ENCODE assay signal across 9 mouse cellular contexts in the genomic region with DNA sequence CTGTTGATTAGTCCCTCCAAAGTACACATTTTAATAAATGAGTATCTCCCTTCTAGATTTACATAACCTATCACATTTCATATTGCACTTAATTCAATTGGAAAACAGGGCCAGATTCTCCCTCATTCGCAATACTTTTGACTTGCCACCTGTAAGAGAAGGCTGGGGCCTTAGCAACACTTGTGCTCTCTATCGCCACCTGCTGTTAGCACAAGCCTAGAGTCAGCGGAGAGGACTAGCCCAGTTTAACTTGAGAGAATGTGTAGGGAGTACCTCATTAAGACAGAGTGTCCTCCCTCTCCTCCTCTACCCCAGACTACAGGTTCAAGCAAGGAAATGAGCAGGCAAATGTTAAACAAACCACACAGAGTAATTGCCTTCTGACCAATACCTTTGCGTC. TPM values are rescaled to one million over a fixed set of nuclear protein-coding genes. Genes with fewer than 3 reads are reported as not detected.
DNase-seq lines count a peak whose midpoint lies in the region; ATAC-seq and TF ChIP-seq lines count a peak whose summit lies in the region.
"Had no signal": no experiment of that assay in that cellular context is flagged by ENCODE, and none has a peak within 500 bp of the region (broad histone marks: within the 10 kb centered on the region; RNA-seq: fewer than 3 reads in every experiment).

No protein-coding gene starts in this region.

- TF ChIP-seq CTCF in lung, embryonic 14.5 days (IDR thresholded peaks at IDR 0.05; ENCODE audit: low read depth), result peak; percentile 90

- intact Hi-C loops in gastrocnemius, postnatal 36 days (cut with DNase I), result loop anchor here (2.0 kb wide), 1 partner anchor 208 kb away; no protein-coding TSS in a partner anchor

- 24% methylated on average over 4 of the region's 4 CpGs for WGBS in lung, embryonic 14.5 days

- peak; percentile 63 to 67 for DNase-seq in B cell, adult 2 months
- peak; percentile 74 to 92 for DNase-seq in adrenal gland, adult (ENCODE audit: inconsistent age in 2 of 2, low spot score in 1 of 2)
- peak; percentile 92 for DNase-seq in embryo, embryonic 10.5 days (ENCODE audit: low spot score)
- DNase-seq in gastrocnemius, postnatal 36 days, result peak; percentile 62 to 79
- DNase-seq in kidney, postnatal 25 days, result peak; percentile 80 to 94
- DNase-seq in lung, embryonic 14.5 days, result peak; percentile 93
- peak; percentile 77 for DNase-seq in ovary, postnatal 36 days (ENCODE audit: low spot score)
- peak; percentile 63 to 88 for DNase-seq in thymus, postnatal 10 days (ENCODE audit: low spot score in 2 of 2)

- no peak overlapping the region for H3K4me2 ChIP-seq in lung, embryonic 14.5 days

- H3K9me3 ChIP-seq in lung, embryonic 14.5 days (ENCODE audit: low read depth, low read length), result no peaks in the 10 kb centered on the region

- no peak overlapping the region for H3K4me3 ChIP-seq in lung, embryonic 14.5 days (ENCODE audit: low read depth, low read length)
- H3K4me3 ChIP-seq: erythroblast, embryonic 14.5 days had no signal

- no peak overlapping the region for H3K9ac ChIP-seq in lung, embryonic 14.5 days

- no peak overlapping the region for H3K27ac ChIP-seq in lung, embryonic 14.5 days (ENCODE audit: low read depth)

- H3K4me1 ChIP-seq in lung, embryonic 14.5 days (ENCODE audit: insufficient read depth), result peaks cover 20% of the 10 kb centered on the region

- no peaks in the 10 kb centered on the region for H3K27me3 ChIP-seq in lung, embryonic 14.5 days (ENCODE audit: insufficient read depth, low read length)

- ATAC-seq in lung, embryonic 14.5 days (ENCODE audit: insufficient read depth), result no peak

- H3K36me3 ChIP-seq in lung, embryonic 14.5 days (ENCODE audit: insufficient read depth), result no peaks in the 10 kb centered on the region

RNA-seq across cellular contexts. Expression of a gene that starts 4.1 kb away (rescaled TPM):
- 10 to 100 TPM; 20.1 to 29.7 TPM for total RNA-seq in gastrocnemius, postnatal 36 days (2021)
- 9.8 and 10.5 TPM in 2 replicates for polyA plus RNA-seq in lung, embryonic 14.5 days (2014; fragmentation: Nextera tagmentation; extraction: Ambion mirVana)
- polyA plus RNA-seq: erythroblast, embryonic 14.5 days had no signal
